Mouse (Mus musculus) bone marrow macrophage, adult 2 months (primary cell): ENCODE measurements at regions not wholly inside any gene's neighbourhood (a gene's known extent, or its start where the extent isn't known, plus 50 kb on each side); places are given as distances from the start of the nearest gene placed in this dataset.

ENCODE experiments used
- CTCF ChIP-seq: IDR thresholded peaks from 2 replicates; pipeline ENCODE4 v1.5.1; 2012; ENCODE audit warnings: low read depth, mild to moderate bottlenecking, low read length, moderate library complexity
- POLR2A ChIP-seq: IDR thresholded peaks from 2 replicates; pipeline ENCODE4 v1.6.1; 2012; ENCODE audit warnings: mild to moderate bottlenecking, low read depth, low read length, borderline replicate concordance

- TF ChIP-seq CTCF = no peak
- no peak for TF ChIP-seq POLR2A
These were observed 435.3 kb upstream of the Ccnh start for GRCm38 (mm10) chr13:84753751-84754500.
